Mouse (Mus musculus) embryonic facial prominence, embryonic 13.5 days (tissue): ENCODE results near the gene Sept10. TPM values are rescaled to one million over a fixed set of nuclear protein-coding genes. Genes with fewer than 3 reads are reported as not detected.
A peak's percentile ranks its signal among the peaks of the same experiment; 100 is the strongest.

Experiments used
- ATAC-seq: fragments of 200-750 bp; cut with Nextera tagmentation; 2 replicates; pipeline ENCODE4 v1.8.0; 2017; ENCODE audit warnings: low read depth; ENCODE audit not compliant: insufficient number of reproducible peaks, insufficient read depth, low FRiP score, low TSS enrichment
- H3K27ac ChIP-seq: fragments of 300-500 bp; sonication (generic); 2 replicates; pipeline ENCODE4 v1.5.1; 2015; ENCODE audit warnings: moderate library complexity, mild to moderate bottlenecking, inconsistent platforms
- H3K27me3 ChIP-seq: fragments of 300-500 bp; sonication (generic); 2 replicates; pipeline ENCODE4 v1.6.1; 2015; ENCODE audit warnings: mild to moderate bottlenecking, inconsistent platforms
- H3K36me3 ChIP-seq: fragments of 300-500 bp; sonication (generic); 2 replicates; pipeline ENCODE4 v1.6.1; 2015; ENCODE audit warnings: mild to moderate bottlenecking, inconsistent platforms
- H3K4me1 ChIP-seq: fragments of 300-500 bp; sonication (generic); 2 replicates; pipeline ENCODE4 v1.6.1; 2015; ENCODE audit warnings: inconsistent platforms
- H3K4me2 ChIP-seq: fragments of 300-500 bp; sonication (generic); 2 replicates; pipeline ENCODE4 v1.6.1; 2015; ENCODE audit warnings: moderate library complexity, mild to moderate bottlenecking, inconsistent platforms
- H3K4me3 ChIP-seq: fragments of 300-500 bp; sonication (generic); 2 replicates; pipeline ENCODE4 v1.5.1; 2015; ENCODE audit warnings: mild to moderate bottlenecking, inconsistent platforms
- H3K9ac ChIP-seq: fragments of 300-500 bp; sonication (generic); 2 replicates; pipeline ENCODE4 v1.6.1; 2015; ENCODE audit warnings: mild to moderate bottlenecking, inconsistent platforms
- H3K9me3 ChIP-seq: fragments of 300-500 bp; sonication (generic); 2 replicates; pipeline ENCODE4 v1.6.1; 2016; ENCODE audit warnings: inconsistent platforms
- WGBS: fragments of 180-500 bp; shearing (Covaris S2); methylation state at CpG from one replicate; pipeline ENCODE4 v1.1.7; 2015; ENCODE audit warnings: mixed read lengths; 5-methylcytosine and 5-hydroxymethylcytosine counted together
- polyA plus RNA-seq: library from polyadenylated mRNA; unstranded; fragments of >200 nt; fragmentation: Nextera tagmentation; extraction: Ambion mirVana; gene quantifications from 2 replicates; pipeline ENCODE4 v1.2.1, GENCODE M21; 2015

The Sept10 gene
- 42.7 and 43.4 TPM in 2 replicates for polyA plus RNA-seq

DNA sequence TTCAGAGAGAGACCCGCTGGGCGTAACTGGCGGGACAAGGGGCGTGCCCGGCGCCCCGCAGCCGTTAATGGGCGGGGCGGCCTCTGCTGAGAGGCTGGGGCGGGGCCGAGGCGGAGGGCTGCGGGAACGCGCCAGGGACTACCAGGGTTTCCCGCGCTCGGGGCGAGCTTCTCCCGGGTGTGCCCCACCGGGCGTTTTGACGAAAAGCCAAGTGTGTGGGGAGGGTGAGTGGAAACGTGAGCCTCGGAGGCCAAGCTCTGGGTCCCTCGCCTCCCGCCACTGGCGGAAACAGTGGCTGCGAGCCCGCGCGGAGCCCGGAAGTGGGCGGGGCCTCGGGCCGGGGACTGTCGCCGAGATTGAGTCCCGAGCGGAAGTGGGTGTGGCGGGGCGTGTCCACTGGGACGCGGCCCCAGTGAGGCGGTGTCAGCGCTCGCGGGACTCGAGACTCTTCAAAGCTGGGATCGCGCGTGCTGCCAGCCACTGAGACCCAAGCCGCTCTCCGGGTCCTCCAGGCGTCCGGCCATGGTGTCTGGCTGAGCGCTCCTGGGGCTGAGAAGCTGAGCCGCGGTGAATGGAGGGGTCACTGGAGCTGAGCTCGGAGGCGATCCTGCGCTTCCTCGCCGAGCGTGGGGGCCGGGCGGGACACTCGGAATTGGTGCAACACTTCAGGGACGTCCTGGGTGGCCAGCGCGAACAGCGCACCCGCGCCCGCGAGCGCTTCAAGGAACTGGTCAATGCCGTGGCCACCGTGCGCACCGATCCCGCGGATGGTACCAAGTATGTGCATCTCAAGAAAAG is at the start of gene Sept10, which contains the start of gene Sowahc:
Gene Sept10, minus strand, starts transcription at position 375 of the 798 bp plus-strand sequence.
Gene Sowahc, plus strand, starts transcription at position 481 of the 798 bp plus-strand sequence.
- Histone ChIP-seq H3K27me3 (no peaks in the 10 kb centered on the region), H3K4me3 (peak within 1 kb of the TSS; percentile 81), H3K4me2 (peak within 1 kb of the TSS; percentile 88), H3K9me3 (no peaks in the 10 kb centered on the region), H3K9ac (peak within 1 kb of the TSS; percentile 86), H3K36me3 (no peaks in the 10 kb centered on the region), H3K27ac (peak within 1 kb of the TSS; percentile 94), H3K4me1 (peaks cover 27% of the 10 kb centered on the region)
- ATAC-seq = peak; percentile 92
- WGBS = under 1% methylated on average over 84 of the region's 84 CpGs

DNA sequence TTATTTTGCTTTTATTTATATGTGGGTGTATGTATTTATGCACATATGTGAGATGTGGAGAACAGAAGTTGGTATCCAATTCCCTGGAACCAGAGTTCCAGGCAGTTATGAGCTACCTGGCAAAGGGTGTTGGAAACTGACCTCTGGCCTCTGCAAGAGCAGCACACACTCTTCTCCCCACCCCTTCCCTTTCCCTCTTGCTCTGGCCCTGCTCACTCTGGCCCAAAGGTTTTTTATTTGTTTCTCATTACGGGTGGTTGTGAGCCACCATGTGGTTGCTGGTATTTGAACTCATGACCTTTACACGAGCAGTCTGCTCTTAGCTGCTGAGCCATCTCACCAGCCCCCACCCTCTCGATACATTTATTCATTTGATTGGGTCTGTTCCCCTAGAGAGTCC is 47.1 kb upstream of the Sept10 start:
- 24% methylated on average over 3 of the region's 3 CpGs for WGBS
- Histone ChIP-seq H3K27me3 (no peaks in the 10 kb centered on the region), H3K36me3 (no peaks in the 10 kb centered on the region), H3K9me3 (no peaks in the 10 kb centered on the region), H3K4me2 (no peak overlapping the region), H3K27ac (no peak overlapping the region), H3K9ac (no peak overlapping the region), H3K4me3 (no peak overlapping the region), H3K4me1 (peaks cover 10% of the 10 kb centered on the region)
- no peak for ATAC-seq

DNA sequence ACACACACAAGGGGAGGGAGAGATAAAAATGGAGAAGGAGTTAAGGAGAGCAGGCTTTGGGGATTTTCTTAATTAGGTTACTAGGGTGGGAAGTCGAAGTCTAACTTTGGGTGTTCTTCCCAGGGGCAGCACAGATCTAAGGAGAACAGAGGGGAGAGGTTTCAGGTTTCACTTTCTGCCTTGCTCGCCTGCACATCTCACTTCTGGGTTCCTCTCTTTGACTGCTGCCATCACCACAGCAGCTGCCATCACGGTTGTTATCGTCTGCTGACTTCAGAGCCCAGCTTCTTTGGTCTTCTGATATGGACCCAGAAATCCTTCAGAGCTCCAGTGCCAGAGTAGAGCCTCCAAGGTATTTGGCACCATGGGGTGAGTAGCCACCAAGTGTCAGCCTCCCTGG is 46.5 kb upstream of the Sept10 start:
- Histone ChIP-seq H3K27me3 (no peaks in the 10 kb centered on the region), H3K4me3 (no peak overlapping the region), H3K36me3 (no peaks in the 10 kb centered on the region), H3K9me3 (no peaks in the 10 kb centered on the region), H3K4me2 (no peak overlapping the region), H3K9ac (no peak overlapping the region), H3K27ac (no peak overlapping the region), H3K4me1 (peaks cover 10% of the 10 kb centered on the region)
- no peak for ATAC-seq
- WGBS = 33% methylated on average over 4 of the region's 4 CpGs

DNA sequence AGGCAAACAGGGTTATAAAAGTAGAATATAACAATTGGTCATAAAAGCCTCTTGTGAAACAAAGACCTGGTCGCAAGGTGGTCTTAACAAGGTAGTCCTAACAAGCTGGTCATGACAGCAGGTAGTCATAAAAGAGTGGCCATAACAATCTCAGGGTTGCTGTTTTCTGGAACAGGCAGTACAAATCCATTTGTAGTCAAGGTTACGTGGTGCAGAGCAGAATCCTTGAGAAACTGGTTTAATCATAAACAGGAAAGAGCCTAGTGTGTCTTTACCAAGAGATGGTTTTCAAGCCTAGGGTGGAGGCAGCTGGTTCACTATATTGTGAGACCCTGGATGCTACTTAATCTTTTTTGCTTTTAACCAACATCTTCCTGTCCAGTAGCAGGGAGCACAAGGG is 45.6 kb upstream of the Sept10 start:
- H3K4me2 ChIP-seq = no peak overlapping the region
- H3K9ac ChIP-seq = no peak overlapping the region
- no peak overlapping the region for H3K27ac ChIP-seq
- no peak for ATAC-seq
- H3K36me3 ChIP-seq = no peaks in the 10 kb centered on the region
- H3K9me3 ChIP-seq = no peaks in the 10 kb centered on the region
- peaks cover 10% of the 10 kb centered on the region for H3K4me1 ChIP-seq
- WGBS = 89% methylated on average over 2 of the region's 2 CpGs
- no peaks in the 10 kb centered on the region for H3K27me3 ChIP-seq
- no peak overlapping the region for H3K4me3 ChIP-seq

DNA sequence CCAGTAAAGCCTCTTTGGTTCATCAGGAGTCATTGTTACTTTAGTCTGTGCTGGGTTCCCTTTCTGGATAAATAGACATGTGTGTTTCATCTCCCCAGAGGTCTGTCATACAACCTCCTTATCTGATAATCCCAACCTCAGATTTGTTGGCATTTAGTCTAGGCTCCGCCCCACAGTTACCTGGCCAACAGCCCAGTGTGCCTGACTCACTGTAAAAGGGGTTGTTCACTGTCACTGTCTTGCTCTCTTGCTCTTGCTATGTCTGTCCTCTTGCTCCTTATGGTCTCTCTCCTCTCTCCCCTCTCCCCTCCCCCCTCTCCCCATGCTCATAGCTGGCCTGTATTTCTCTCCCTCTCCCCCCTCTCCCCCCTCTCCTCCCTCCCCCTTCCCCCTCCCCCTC is 44.5 kb upstream of the Sept10 start:
- H3K4me3 ChIP-seq = no peak overlapping the region
- H3K9me3 ChIP-seq = no peaks in the 10 kb centered on the region
- H3K9ac ChIP-seq = no peak overlapping the region
- no peaks in the 10 kb centered on the region for H3K27me3 ChIP-seq
- H3K27ac ChIP-seq = peak overlapping the region; percentile 62
- ATAC-seq = no peak; the same call in 1 of the 2 replicates
- no peaks in the 10 kb centered on the region for H3K36me3 ChIP-seq
- WGBS = 77% methylated on average over 1 of the region's 1 CpGs
- no peak overlapping the region for H3K4me2 ChIP-seq
- peaks cover 14% of the 10 kb centered on the region for H3K4me1 ChIP-seq

DNA sequence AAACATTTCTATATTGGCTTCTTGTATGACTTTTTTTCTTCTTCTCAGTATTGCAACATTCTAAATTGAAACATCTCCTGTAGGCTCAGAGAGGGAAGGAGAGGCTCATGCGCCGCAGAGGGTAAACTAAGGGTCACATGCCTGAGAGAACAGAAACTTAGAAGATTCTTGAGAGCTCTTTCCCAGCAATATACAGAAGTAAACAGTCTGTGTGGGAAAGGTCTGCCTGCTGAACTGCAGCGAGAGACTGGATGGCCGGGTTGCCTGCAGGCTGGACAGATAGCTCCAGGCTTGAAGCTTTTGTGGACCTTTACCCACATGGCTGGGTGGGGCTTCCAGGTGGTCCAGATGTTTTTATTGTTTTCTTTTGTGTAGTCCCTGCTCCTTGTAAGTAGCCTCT is 44.0 kb upstream of the Sept10 start:
- H3K9me3 ChIP-seq = no peaks in the 10 kb centered on the region
- 38% methylated on average over 4 of the region's 4 CpGs for WGBS
- no peaks in the 10 kb centered on the region for H3K27me3 ChIP-seq
- no peak overlapping the region for H3K4me2 ChIP-seq
- no peaks in the 10 kb centered on the region for H3K36me3 ChIP-seq
- no peak overlapping the region for H3K9ac ChIP-seq
- ATAC-seq = no peak
- no peak overlapping the region for H3K4me3 ChIP-seq
- peaks cover 14% of the 10 kb centered on the region for H3K4me1 ChIP-seq
- peak overlapping the region; percentile 62 for H3K27ac ChIP-seq

DNA sequence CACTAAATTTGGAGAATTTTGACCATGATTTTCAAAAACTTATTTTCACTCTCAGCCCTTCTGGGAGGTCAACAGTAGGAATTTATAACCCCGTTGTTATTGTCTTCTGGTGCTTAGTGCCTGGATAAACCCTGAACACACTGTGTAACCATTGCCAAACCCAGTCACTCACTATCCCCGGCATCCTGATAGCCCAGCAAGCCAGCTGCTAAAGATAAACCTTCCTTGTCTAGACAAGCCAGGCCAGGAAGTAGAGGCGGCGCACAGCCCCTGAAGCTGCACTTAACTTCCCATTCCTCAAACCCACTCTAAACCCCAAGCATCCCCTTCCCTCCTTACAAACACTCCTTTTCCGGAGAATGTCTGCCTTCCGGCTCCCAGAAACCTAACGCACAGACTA is 43.4 kb upstream of the Sept10 start:
- no peak overlapping the region for H3K4me3 ChIP-seq
- H3K27ac ChIP-seq = no peak overlapping the region
- no peak overlapping the region for H3K9ac ChIP-seq
- H3K36me3 ChIP-seq = no peaks in the 10 kb centered on the region
- no peak overlapping the region for H3K4me2 ChIP-seq
- 44% methylated on average over 7 of the region's 7 CpGs for WGBS
- H3K9me3 ChIP-seq = no peaks in the 10 kb centered on the region
- H3K27me3 ChIP-seq = no peaks in the 10 kb centered on the region
- ATAC-seq = no peak
- peaks cover 18% of the 10 kb centered on the region for H3K4me1 ChIP-seq

DNA sequence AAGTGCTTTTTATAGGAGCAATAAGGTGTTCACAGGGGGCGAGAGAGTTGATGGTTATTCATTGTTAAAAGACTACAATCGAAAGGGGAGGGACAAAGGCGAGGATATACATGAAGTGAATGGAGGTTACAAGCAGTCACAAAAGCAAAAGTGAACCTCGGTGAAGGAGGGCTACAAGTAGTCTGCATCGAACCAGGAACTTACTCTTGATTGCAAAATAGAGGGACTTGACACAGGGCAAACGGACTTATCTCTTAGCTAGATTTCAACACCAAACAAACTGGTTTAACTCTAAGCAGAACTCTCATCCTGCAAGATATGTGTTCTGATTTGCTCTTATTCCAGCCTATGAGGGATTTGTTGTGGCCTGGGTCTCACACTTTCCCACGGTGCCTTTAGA is 41.3 kb upstream of the Sept10 start:
- Histone ChIP-seq H3K27ac (no peak overlapping the region), H3K9me3 (no peaks in the 10 kb centered on the region), H3K4me2 (no peak overlapping the region), H3K4me3 (no peak overlapping the region), H3K9ac (no peak overlapping the region), H3K4me1 (peaks cover 26% of the 10 kb centered on the region), H3K36me3 (no peaks in the 10 kb centered on the region), H3K27me3 (no peaks in the 10 kb centered on the region)
- WGBS = 86% methylated on average over 7 of the region's 7 CpGs
- no peak for ATAC-seq

DNA sequence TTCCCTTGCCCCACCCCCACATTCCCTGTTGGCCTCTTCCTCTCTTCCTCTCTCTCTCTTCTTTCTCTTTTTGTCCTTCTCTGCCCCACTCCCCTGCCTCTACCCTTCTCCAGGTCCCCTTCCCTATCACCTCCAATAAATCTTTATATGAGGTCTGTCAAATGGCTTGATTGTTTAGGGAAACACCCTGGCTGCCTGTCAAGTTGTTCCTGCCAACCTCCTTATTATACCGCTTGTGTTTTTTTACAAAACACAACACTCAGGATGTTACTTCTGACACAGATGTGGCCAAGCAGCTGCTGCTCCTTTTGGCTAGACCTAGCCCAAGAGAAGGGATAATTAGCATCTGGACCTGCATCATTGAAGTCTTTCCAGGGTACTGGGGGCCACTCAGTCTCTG is 40.4 kb upstream of the Sept10 start:
- 72% methylated on average over 1 of the region's 1 CpGs for WGBS
- Histone ChIP-seq H3K4me2 (no peak overlapping the region), H3K9me3 (no peaks in the 10 kb centered on the region), H3K27ac (no peak overlapping the region), H3K4me3 (no peak overlapping the region), H3K36me3 (no peaks in the 10 kb centered on the region), H3K27me3 (no peaks in the 10 kb centered on the region), H3K4me1 (peaks cover 26% of the 10 kb centered on the region), H3K9ac (no peak overlapping the region)
- ATAC-seq = no peak

DNA sequence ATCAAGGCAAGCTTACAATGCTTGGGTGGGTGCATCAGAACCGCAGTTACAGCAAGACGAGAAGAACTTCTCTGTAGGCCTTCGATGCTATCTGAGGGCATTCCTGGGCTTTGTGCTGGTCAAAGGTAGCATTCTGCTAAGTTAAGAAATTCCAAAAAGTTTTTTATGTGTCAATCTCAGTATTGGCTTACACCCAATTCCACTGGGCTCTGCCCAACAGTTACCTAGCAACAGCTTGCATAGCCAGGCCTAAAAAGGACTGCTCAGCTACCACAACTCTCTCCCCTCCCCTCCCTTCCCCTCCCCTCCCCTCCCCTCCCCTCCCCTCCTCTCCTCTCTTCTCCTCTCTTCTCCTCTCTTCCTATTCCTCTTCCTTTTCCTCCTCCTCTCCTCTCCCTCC is 40.0 kb upstream of the Sept10 start:
- H3K4me1 ChIP-seq = peaks cover 26% of the 10 kb centered on the region
- ATAC-seq = no peak
- no peak overlapping the region for H3K4me2 ChIP-seq
- H3K9ac ChIP-seq = no peak overlapping the region
- H3K27ac ChIP-seq = no peak overlapping the region
- 87% methylated on average over 3 of the region's 3 CpGs for WGBS
- H3K27me3 ChIP-seq = no peaks in the 10 kb centered on the region
- H3K4me3 ChIP-seq = no peak overlapping the region
- no peaks in the 10 kb centered on the region for H3K9me3 ChIP-seq
- no peaks in the 10 kb centered on the region for H3K36me3 ChIP-seq

DNA sequence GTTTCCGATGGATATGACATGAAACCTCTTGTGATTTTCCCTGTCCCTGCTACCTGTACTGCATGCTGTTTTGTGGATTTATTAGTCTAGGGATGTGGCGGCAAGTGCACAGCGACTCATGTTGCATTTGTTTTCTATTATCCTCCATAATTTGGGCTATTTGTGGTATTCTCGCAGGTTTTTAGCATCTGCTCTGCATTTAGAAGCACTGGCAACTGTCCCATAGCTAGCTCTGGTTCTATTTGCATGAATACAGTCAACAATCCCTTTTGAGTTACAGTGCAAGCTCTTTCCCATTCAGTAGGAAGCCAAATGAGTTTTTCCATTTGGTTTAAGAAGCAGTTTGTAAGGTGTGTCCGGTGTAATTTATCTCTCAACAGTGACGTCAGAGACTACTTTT is 37.9 kb upstream of the Sept10 start:
- peak overlapping the region; percentile 32 for H3K4me2 ChIP-seq
- no peak overlapping the region for H3K9ac ChIP-seq
- WGBS = 28% methylated on average over 6 of the region's 6 CpGs
- H3K9me3 ChIP-seq = no peaks in the 10 kb centered on the region
- H3K4me1 ChIP-seq = peaks cover 16% of the 10 kb centered on the region
- no peak overlapping the region for H3K4me3 ChIP-seq
- no peak for ATAC-seq
- H3K27me3 ChIP-seq = no peaks in the 10 kb centered on the region
- H3K36me3 ChIP-seq = no peaks in the 10 kb centered on the region
- peak overlapping the region; percentile 66 for H3K27ac ChIP-seq

DNA sequence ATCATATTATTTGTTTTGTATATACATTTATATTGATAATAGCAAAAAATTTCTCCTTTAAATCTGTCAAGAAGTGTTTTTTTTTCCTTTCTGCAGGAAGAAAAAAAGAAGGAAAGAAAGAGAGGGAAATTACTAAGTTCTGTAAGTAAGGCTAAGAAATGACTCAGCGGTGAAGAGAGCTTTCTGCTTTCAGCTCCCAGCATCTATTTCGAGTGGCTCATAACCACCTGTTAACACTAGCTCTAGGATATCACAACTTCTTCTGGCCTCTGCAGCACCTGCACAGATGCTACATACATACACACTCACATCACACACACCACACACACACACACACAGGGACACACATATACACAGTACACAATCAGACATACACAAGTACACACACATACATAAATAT is 34.9 kb upstream of the Sept10 start:
- no peaks in the 10 kb centered on the region for H3K36me3 ChIP-seq
- H3K27ac ChIP-seq = no peak overlapping the region
- no peaks in the 10 kb centered on the region for H3K9me3 ChIP-seq
- H3K4me1 ChIP-seq = peaks cover 11% of the 10 kb centered on the region
- ATAC-seq = no peak
- H3K9ac ChIP-seq = no peak overlapping the region
- H3K4me2 ChIP-seq = no peak overlapping the region
- WGBS = 97% methylated on average over 2 of the region's 2 CpGs
- H3K4me3 ChIP-seq = no peak overlapping the region
- no peaks in the 10 kb centered on the region for H3K27me3 ChIP-seq
